Mouse (Mus musculus) cerebellum, adult 9-10 months (tissue): ENCODE measurements around the gene Pcdh7.
"Not testable (repeated sequence)": the region's sequence is repeated elsewhere in the genome, so short reads cannot be mapped to it uniquely, and the experiment has no call there.

ENCODE experiments used
- DNase-seq: peaks from one replicate; pipeline ENCODE4 v3.0.0; 2022

Pcdh7 gene

GRCm38 (mm10) chr5:58172218-58172617 is 454.5 kb downstream of the Pcdh7 start:
- no peak for DNase-seq

- DNase-seq, result not testable (repeated sequence)
Measured at GRCm38 (mm10) chr5:58174335-58174734, 456.6 kb downstream of the Pcdh7 start.

- DNase-seq, result no peak
Measured at GRCm38 (mm10) chr5:58175532-58175931, 457.8 kb downstream of the Pcdh7 start.
